Mouse (Mus musculus) kidney, postnatal 10 days (tissue): ENCODE measurements around the gene Frmpd1.

Experiments used
- DNase-seq: peaks from one replicate; pipeline ENCODE4 v3.0.0; 2021; ENCODE audit warnings: mixed read lengths

Frmpd1 gene

GRCm38 (mm10) chr4:45242163-45242562 lies 57.5 kb downstream of the Frmpd1 start:
- DNase-seq = no peak

GRCm38 (mm10) chr4:45243211-45243902 lies 58.7 kb downstream of the Frmpd1 start:
- DNase-seq = no peak

- no peak for DNase-seq
Observed at GRCm38 (mm10) chr4:45251265-45251664, 66.6 kb downstream of the Frmpd1 start.

- no peak for DNase-seq
Observed at GRCm38 (mm10) chr4:45252861-45253262, 68.2 kb downstream of the Frmpd1 start.

GRCm38 (mm10) chr4:45253839-45254601 lies 69.3 kb downstream of the Frmpd1 start:
- DNase-seq = no peak

GRCm38 (mm10) chr4:45259232-45259832 lies 74.7 kb downstream of the Frmpd1 start:
- DNase-seq = no peak

GRCm38 (mm10) chr4:45261551-45261950 lies 76.9 kb downstream of the Frmpd1 start:
- no peak for DNase-seq

- DNase-seq = no peak
Observed at GRCm38 (mm10) chr4:45267883-45268282, 83.2 kb downstream of the Frmpd1 start.

- peak; percentile 41 for DNase-seq
Observed at GRCm38 (mm10) chr4:45271041-45271452, 86.4 kb downstream of the Frmpd1 start.

GRCm38 (mm10) chr4:45275770-45276169 lies 91.1 kb downstream of the Frmpd1 start:
- DNase-seq = no peak

- DNase-seq = peak; percentile 27
Observed at GRCm38 (mm10) chr4:45279292-45279691, 94.6 kb downstream of the Frmpd1 start.

GRCm38 (mm10) chr4:45279981-45280548 lies 95.4 kb downstream of the Frmpd1 start:
- DNase-seq = peak; percentile 78

- peak; percentile 31 for DNase-seq
Observed at GRCm38 (mm10) chr4:45286318-45286717, 101.6 kb downstream of the Frmpd1 start.

- DNase-seq = no peak
Observed at GRCm38 (mm10) chr4:45287906-45288305, 103.2 kb downstream of the Frmpd1 start.

GRCm38 (mm10) chr4:45296662-45297564 lies 112.2 kb downstream of the Frmpd1 start, which contains the start of gene Trmt10b:
Gene Trmt10b (plus strand): TSS chr4:45297127.
- DNase-seq = peak; percentile 81

- DNase-seq = no peak
Observed at GRCm38 (mm10) chr4:45305536-45305935, 120.9 kb downstream of the Frmpd1 start.

GRCm38 (mm10) chr4:45308046-45308445 lies 123.4 kb downstream of the Frmpd1 start:
- DNase-seq = peak; percentile 41

- DNase-seq = no peak
Observed at GRCm38 (mm10) chr4:45308606-45309005, 123.9 kb downstream of the Frmpd1 start.

- no peak for DNase-seq
Observed at GRCm38 (mm10) chr4:45311056-45311455, 126.4 kb downstream of the Frmpd1 start.

- DNase-seq = peak; percentile 90
Observed at GRCm38 (mm10) chr4:45320159-45320816, 135.6 kb downstream of the Frmpd1 start.

GRCm38 (mm10) chr4:45331139-45331538 lies 146.5 kb downstream of the Frmpd1 start:
- DNase-seq = peak; percentile 24

- DNase-seq = no peak
Observed at GRCm38 (mm10) chr4:45332466-45332865, 147.8 kb downstream of the Frmpd1 start.
